Mouse (Mus musculus) embryonic facial prominence, embryonic 12.5 days (tissue): ENCODE results near the gene Pkn3. TPM values are rescaled to one million over a fixed set of nuclear protein-coding genes. Genes with fewer than 3 reads are reported as not detected.

ENCODE experiments used
- ATAC-seq: fragments of 200-750 bp; cut with Nextera tagmentation; 2 replicates; pipeline ENCODE4 v1.8.0; 2017; ENCODE audit not compliant: insufficient number of reproducible peaks, insufficient read depth, low FRiP score, low TSS enrichment
- H3K27ac ChIP-seq: fragments of 300-500 bp; sonication (generic); 2 replicates; pipeline ENCODE4 v1.5.1; 2016; ENCODE audit warnings: mild to moderate bottlenecking
- H3K27me3 ChIP-seq: fragments of 300-500 bp; sonication (generic); 2 replicates; pipeline ENCODE4 v1.6.1; 2016; ENCODE audit warnings: mild to moderate bottlenecking, moderate library complexity
- H3K36me3 ChIP-seq: fragments of 300-500 bp; sonication (generic); 2 replicates; pipeline ENCODE4 v1.6.1; 2016; ENCODE audit warnings: mild to moderate bottlenecking
- H3K4me1 ChIP-seq: fragments of 300-500 bp; sonication (generic); 2 replicates; pipeline ENCODE4 v1.6.1; 2016
- H3K4me2 ChIP-seq: fragments of 300-500 bp; sonication (generic); replicated peaks from 2 replicates; pipeline ENCODE4 v1.6.1; 2016; ENCODE audit warnings: mild to moderate bottlenecking, moderate library complexity
- H3K4me3 ChIP-seq: fragments of 300-500 bp; sonication (generic); 2 replicates; pipeline ENCODE4 v1.5.1; 2016; ENCODE audit warnings: mild to moderate bottlenecking
- H3K9ac ChIP-seq: fragments of 300-500 bp; sonication (generic); 2 replicates; pipeline ENCODE4 v1.6.1; 2016; ENCODE audit warnings: mild to moderate bottlenecking, moderate library complexity
- H3K9me3 ChIP-seq: fragments of 300-500 bp; sonication (generic); 2 replicates; pipeline ENCODE4 v1.6.1; 2016; ENCODE audit warnings: mild to moderate bottlenecking, moderate library complexity
- WGBS: fragments of 180-500 bp; shearing (Covaris S2); methylation state at CpG from one replicate; pipeline ENCODE4 v1.1.7; 2016; 5-methylcytosine and 5-hydroxymethylcytosine counted together
- polyA plus RNA-seq: library from polyadenylated mRNA; unstranded; fragments of >200 nt; fragmentation: Nextera tagmentation; extraction: Ambion mirVana; gene quantifications from 2 replicates; pipeline ENCODE4 v1.2.1, GENCODE M21; 2016

Gene Pkn3
- polyA plus RNA-seq, 1 experiment from 2014 or later: 11.6 TPM

GRCm38 (mm10) chr2:30080181-30080800, 2.8 kb downstream of the Pkn3 start:
- no peak for ATAC-seq
- Histone ChIP-seq H3K4me3 (no peak overlapping the region), H3K9me3 (no peaks in the 10 kb centered on the region), H3K4me2 (no peak overlapping the region), H3K27me3 (no peaks in the 10 kb centered on the region), H3K27ac (no peak overlapping the region), H3K9ac (0 out of 2 replicates have a peak overlapping the region, but pooled peaks have one; percentile 19), H3K36me3 (no peaks in the 10 kb centered on the region), H3K4me1 (peaks cover 14% of the 10 kb centered on the region)
- 83% methylated on average over 15 of the region's 15 CpGs for WGBS

- peaks cover 5% of the 10 kb centered on the region; the same call in 1 of the 2 replicates for H3K4me1 ChIP-seq
- peak overlapping the region; percentile 45 for H3K4me2 ChIP-seq
- no peaks in the 10 kb centered on the region for H3K36me3 ChIP-seq
- H3K9ac ChIP-seq: no peak overlapping the region
- 57% methylated on average over 5 of the region's 5 CpGs for WGBS
- H3K27ac ChIP-seq: no peak overlapping the region
- H3K9me3 ChIP-seq: no peaks in the 10 kb centered on the region
- ATAC-seq: no peak
- H3K27me3 ChIP-seq: no peaks in the 10 kb centered on the region
- H3K4me3 ChIP-seq: 0 out of 2 replicates have a peak overlapping the region, but pooled peaks have one; percentile 15
These were observed 6.6 kb downstream of the Pkn3 start for GRCm38 (mm10) chr2:30084113-30084512.

- H3K27ac ChIP-seq: no peak overlapping the region
- ATAC-seq: 0 out of 2 replicates have a peak, but pooled peaks have one; percentile 57
These were observed 7.1 kb downstream of the Pkn3 start for GRCm38 (mm10) chr2:30084632-30085031.

GRCm38 (mm10) chr2:30087310-30087709, 9.8 kb downstream of the Pkn3 start:
- H3K9ac ChIP-seq: no peak overlapping the region
- H3K4me3 ChIP-seq: no peak overlapping the region
- H3K27ac ChIP-seq: no peak overlapping the region
- WGBS: 92% methylated on average over 4 of the region's 4 CpGs
- no peaks in the 10 kb centered on the region for H3K27me3 ChIP-seq
- peaks cover 18% of the 10 kb centered on the region for H3K36me3 ChIP-seq
- ATAC-seq: no peak
- H3K9me3 ChIP-seq: no peaks in the 10 kb centered on the region
- no peak overlapping the region for H3K4me2 ChIP-seq
- peaks cover 6% of the 10 kb centered on the region; the same call in 1 of the 2 replicates for H3K4me1 ChIP-seq

More at GRCm38 (mm10) chr2:30084632-30085031, 7.1 kb downstream of the Pkn3 start:
- WGBS: 8% methylated on average over 12 of the region's 12 CpGs
- Histone ChIP-seq H3K4me1 (peaks cover 5% of the 10 kb centered on the region; the same call in 1 of the 2 replicates), H3K4me2 (peak overlapping the region; percentile 45), H3K36me3 (no peaks in the 10 kb centered on the region), H3K4me3 (peak overlapping the region; percentile 15; the same call in 1 of the 2 replicates), H3K9me3 (no peaks in the 10 kb centered on the region), H3K27me3 (no peaks in the 10 kb centered on the region), H3K9ac (no peak overlapping the region; the same call in 1 of the 2 replicates)

- Histone ChIP-seq H3K4me3 (no peak overlapping the region), H3K27ac (no peak overlapping the region), H3K4me2 (no peak overlapping the region), H3K27me3 (no peaks in the 10 kb centered on the region), H3K36me3 (peaks cover 19% of the 10 kb centered on the region), H3K9ac (no peak overlapping the region), H3K4me1 (peaks cover 18% of the 10 kb centered on the region; the same call in 1 of the 2 replicates), H3K9me3 (no peaks in the 10 kb centered on the region)
- no peak for ATAC-seq
- WGBS: 94% methylated on average over 12 of the region's 12 CpGs
These were observed 14.0 kb downstream of the Pkn3 start for GRCm38 (mm10) chr2:30091521-30091920.

GRCm38 (mm10) chr2:30092280-30092918, 14.9 kb downstream of the Pkn3 start:
- peak overlapping the region; percentile 59 for H3K4me3 ChIP-seq
- H3K27ac ChIP-seq: no peak overlapping the region
- peaks cover 28% of the 10 kb centered on the region for H3K36me3 ChIP-seq
- no peaks in the 10 kb centered on the region for H3K9me3 ChIP-seq
- WGBS: 47% methylated on average over 6 of the region's 6 CpGs
- H3K4me1 ChIP-seq: peaks cover 18% of the 10 kb centered on the region; the same call in 1 of the 2 replicates
- no peak for ATAC-seq
- peak overlapping the region; percentile 72 for H3K4me2 ChIP-seq
- H3K27me3 ChIP-seq: no peaks in the 10 kb centered on the region
- H3K9ac ChIP-seq: peak overlapping the region; percentile 24; the same call in 1 of the 2 replicates

GRCm38 (mm10) chr2:30093471-30094207, 16.2 kb downstream of the Pkn3 start, which contains the start of gene Zdhhc12:
TSS of gene Zdhhc12 (minus strand) at chr2:30093648.
- peak; percentile 91 for ATAC-seq
- Histone ChIP-seq H3K4me1 (peaks cover 18% of the 10 kb centered on the region; the same call in 1 of the 2 replicates), H3K27me3 (no peaks in the 10 kb centered on the region), H3K36me3 (peaks cover 36% of the 10 kb centered on the region), H3K27ac (peak within 1 kb of the TSS; percentile 57), H3K4me2 (peak within 1 kb of the TSS; percentile 72), H3K4me3 (peak within 1 kb of the TSS; percentile 59), H3K9ac (peak within 1 kb of the TSS; percentile 61), H3K9me3 (no peaks in the 10 kb centered on the region)
- under 1% methylated on average over 51 of the region's 51 CpGs for WGBS

- Histone ChIP-seq H3K27me3 (no peaks in the 10 kb centered on the region), H3K9ac (peak overlapping the region; percentile 61), H3K27ac (peak overlapping the region; percentile 57), H3K4me2 (peak overlapping the region; percentile 72), H3K9me3 (no peaks in the 10 kb centered on the region), H3K36me3 (peaks cover 36% of the 10 kb centered on the region), H3K4me3 (peak overlapping the region; percentile 59), H3K4me1 (peaks cover 18% of the 10 kb centered on the region; the same call in 1 of the 2 replicates)
- ATAC-seq: no peak
- 4% methylated on average over 13 of the region's 13 CpGs for WGBS
These were observed 16.7 kb downstream of the Pkn3 start for GRCm38 (mm10) chr2:30094208-30094588.

- H3K9ac ChIP-seq: no peak overlapping the region
- no peak overlapping the region for H3K4me3 ChIP-seq
- H3K36me3 ChIP-seq: peaks cover 40% of the 10 kb centered on the region
- H3K27me3 ChIP-seq: no peaks in the 10 kb centered on the region
- no peak overlapping the region for H3K4me2 ChIP-seq
- H3K9me3 ChIP-seq: no peaks in the 10 kb centered on the region
- no peak for ATAC-seq
- peaks cover 18% of the 10 kb centered on the region; the same call in 1 of the 2 replicates for H3K4me1 ChIP-seq
- WGBS: 76% methylated on average over 2 of the region's 2 CpGs
- H3K27ac ChIP-seq: no peak overlapping the region
These were observed 18.5 kb downstream of the Pkn3 start for GRCm38 (mm10) chr2:30095882-30096527.

GRCm38 (mm10) chr2:30100214-30100613, 22.7 kb downstream of the Pkn3 start:
- H3K9ac ChIP-seq: no peak overlapping the region
- 74% methylated on average over 4 of the region's 4 CpGs for WGBS
- H3K4me1 ChIP-seq: no peaks in the 10 kb centered on the region
- ATAC-seq: no peak
- H3K36me3 ChIP-seq: peaks cover 65% of the 10 kb centered on the region
- H3K4me2 ChIP-seq: no peak overlapping the region
- no peak overlapping the region for H3K4me3 ChIP-seq
- no peaks in the 10 kb centered on the region for H3K9me3 ChIP-seq
- H3K27ac ChIP-seq: no peak overlapping the region
- no peaks in the 10 kb centered on the region for H3K27me3 ChIP-seq

- Histone ChIP-seq H3K27me3 (no peaks in the 10 kb centered on the region), H3K9ac (no peak overlapping the region), H3K4me2 (no peak overlapping the region), H3K36me3 (peaks cover 83% of the 10 kb centered on the region), H3K27ac (no peak overlapping the region), H3K9me3 (no peaks in the 10 kb centered on the region), H3K4me1 (no peaks in the 10 kb centered on the region), H3K4me3 (no peak overlapping the region)
- ATAC-seq: no peak
These were observed 28.9 kb downstream of the Pkn3 start for GRCm38 (mm10) chr2:30106364-30106763.
